Mouse (Mus musculus): Measurements from ENCODE around the gene Pcif1. TPM values are rescaled to one million over a fixed set of nuclear protein-coding genes. Genes with fewer than 3 reads are reported as not detected.
A peak's percentile ranks its signal among the peaks of the same experiment; 100 is the strongest.

The Pcif1 gene
- polyA plus RNA-seq, 1 experiment from 2014 or later, result 74.8 TPM

DNA sequence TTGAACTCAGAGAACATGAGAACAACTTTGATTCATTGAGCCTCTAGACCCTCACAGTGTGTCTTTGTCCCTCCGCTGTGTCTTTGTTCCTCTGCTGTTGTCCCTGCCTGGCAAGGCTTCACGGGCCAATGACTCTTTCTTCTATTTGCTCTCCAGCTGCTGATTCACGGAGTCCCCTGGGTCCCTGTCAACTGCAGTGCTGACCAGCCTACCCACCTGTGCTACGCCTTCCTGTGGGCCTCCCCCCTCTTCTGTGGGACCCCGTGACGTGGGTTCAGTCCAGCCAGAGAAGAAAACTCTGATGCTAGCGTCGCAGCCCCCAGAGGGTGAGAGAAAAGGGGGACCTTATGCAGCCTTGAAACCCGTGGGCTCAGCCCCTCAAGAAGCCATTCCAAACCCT, 3.5 kb downstream of the Pcif1 start:
- Histone ChIP-seq H3K9ac (no peak overlapping the region), H3K4me3 (replicated peaks) (no peak overlapping the region), H3K27me3 (no peaks in the 10 kb centered on the region), H3K36me3 (peaks cover 44% of the 10 kb centered on the region), H3K9me3 (replicated peaks) (no peaks in the 10 kb centered on the region), H3K4me1 (peaks cover 25% of the 10 kb centered on the region), H3K4me2 (replicated peaks) (no peak overlapping the region), H3K27ac (replicated peaks) (no peak overlapping the region)
- WGBS, result 75% methylated on average over 9 of the region's 9 CpGs
- ATAC-seq (ENCODE audit: insufficient number of reproducible peaks, low FRiP score, low TSS enrichment, low read depth), result no peak

DNA sequence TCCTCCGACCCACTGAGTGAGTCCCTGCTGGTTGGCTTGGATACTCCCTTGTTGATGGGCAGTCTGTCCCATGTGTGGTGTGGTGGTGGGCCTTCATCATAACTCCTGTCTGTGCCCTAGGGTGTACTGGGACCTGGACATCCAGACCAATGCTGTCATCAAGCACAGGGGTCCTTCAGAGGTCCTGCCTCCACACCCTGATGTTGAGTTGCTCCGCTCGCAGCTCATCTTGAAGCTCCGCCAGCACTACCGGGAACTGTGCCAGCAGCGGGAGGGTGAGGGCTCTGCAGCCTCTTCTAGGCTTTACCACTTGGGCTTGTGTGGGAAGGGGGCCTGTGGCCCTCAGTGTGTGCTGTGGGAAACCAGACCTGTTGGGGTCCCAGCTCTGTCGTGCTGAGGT, 6.7 kb downstream of the Pcif1 start:
- Histone ChIP-seq H3K27me3 (no peaks in the 10 kb centered on the region), H3K4me3 (replicated peaks) (no peak overlapping the region), H3K27ac (replicated peaks) (peak overlapping the region; percentile 39), H3K4me2 (replicated peaks) (no peak overlapping the region), H3K9me3 (replicated peaks) (no peaks in the 10 kb centered on the region), H3K4me1 (peaks cover 11% of the 10 kb centered on the region), H3K36me3 (peaks cover 75% of the 10 kb centered on the region), H3K9ac (no peak overlapping the region)
- no peak for ATAC-seq (ENCODE audit: insufficient number of reproducible peaks, low FRiP score, low TSS enrichment, low read depth)
- 51% methylated on average over 7 of the region's 7 CpGs for WGBS

DNA sequence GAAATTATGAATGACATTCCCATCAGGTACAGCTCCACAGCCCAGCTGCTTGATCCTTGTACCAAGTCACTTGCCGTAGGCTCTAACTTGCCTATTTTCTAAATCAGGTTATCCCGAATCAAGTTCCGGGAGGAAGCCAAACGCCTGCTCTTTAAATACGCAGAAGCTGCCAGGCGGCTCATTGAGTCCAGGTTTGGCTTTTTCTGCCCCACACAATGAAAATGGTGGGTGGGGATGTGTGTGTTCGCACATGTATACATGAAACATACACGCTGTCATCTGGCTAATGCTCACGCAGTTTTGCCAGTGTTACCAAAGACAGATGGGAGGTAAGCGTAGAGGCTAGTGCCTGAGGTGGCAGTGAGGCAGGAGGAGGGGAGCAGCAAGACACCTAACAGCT, 7.5 kb downstream of the Pcif1 start:
- ATAC-seq (ENCODE audit: insufficient number of reproducible peaks, low FRiP score, low TSS enrichment, low read depth), result no peak
- Histone ChIP-seq H3K9me3 (replicated peaks) (no peaks in the 10 kb centered on the region), H3K4me2 (replicated peaks) (no peak overlapping the region), H3K9ac (no peak overlapping the region), H3K27me3 (no peaks in the 10 kb centered on the region), H3K4me3 (replicated peaks) (no peak overlapping the region), H3K36me3 (peaks cover 84% of the 10 kb centered on the region), H3K4me1 (peaks cover 8% of the 10 kb centered on the region; the same call in 1 of the 2 replicates), H3K27ac (replicated peaks) (no peak overlapping the region)
- WGBS, result 90% methylated on average over 10 of the region's 10 CpGs

DNA sequence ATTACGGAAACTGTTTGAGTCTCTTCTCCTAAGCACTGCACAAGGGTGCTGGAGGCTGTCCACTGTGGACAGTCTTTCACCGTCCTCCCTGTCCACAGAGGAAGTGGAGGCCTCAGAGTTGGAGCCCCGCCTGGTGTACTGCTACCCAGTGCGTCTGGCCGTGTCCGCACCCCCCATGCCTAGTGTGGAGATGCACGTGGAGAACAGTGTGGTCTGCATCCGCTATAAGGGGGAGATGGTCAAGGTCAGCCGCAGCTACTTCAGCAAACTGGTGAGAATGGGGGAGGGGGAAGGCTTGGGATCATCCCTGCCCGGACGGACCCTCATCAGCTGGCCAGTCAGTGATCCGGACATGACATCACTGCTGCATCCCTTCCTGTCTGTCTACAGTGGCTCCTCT, 9.9 kb downstream of the Pcif1 start:
- Histone ChIP-seq H3K9ac (no peak overlapping the region), H3K27me3 (no peaks in the 10 kb centered on the region), H3K9me3 (replicated peaks) (no peaks in the 10 kb centered on the region), H3K4me1 (peaks cover 8% of the 10 kb centered on the region; the same call in 1 of the 2 replicates), H3K4me3 (replicated peaks) (no peak overlapping the region), H3K36me3 (peaks cover 98% of the 10 kb centered on the region), H3K4me2 (replicated peaks) (no peak overlapping the region), H3K27ac (replicated peaks) (no peak overlapping the region)
- no peak for ATAC-seq (ENCODE audit: insufficient number of reproducible peaks, low FRiP score, low TSS enrichment, low read depth)
- WGBS, result 83% methylated on average over 12 of the region's 12 CpGs

DNA sequence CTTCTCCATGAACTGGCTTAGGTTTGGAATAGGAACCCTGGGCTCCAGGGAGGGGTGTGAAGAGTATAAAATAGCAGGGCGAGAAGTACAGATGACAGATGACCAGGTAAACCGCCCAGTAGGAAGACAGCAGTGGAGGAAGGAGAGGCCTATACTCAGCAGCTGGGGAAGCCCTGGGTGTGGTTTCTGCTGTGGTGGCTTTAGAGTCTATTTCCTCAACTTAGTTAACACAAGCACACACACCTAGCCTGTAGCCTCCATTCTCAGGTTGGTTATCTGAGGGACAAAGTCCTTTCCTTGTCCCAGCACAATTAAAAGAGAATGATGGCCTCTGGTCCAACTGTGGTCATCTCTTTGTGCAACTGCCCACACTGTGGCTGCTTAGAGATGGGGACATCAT, 10.9 kb downstream of the Pcif1 start:
- H3K4me2 ChIP-seq (replicated peaks), result no peak overlapping the region
- WGBS, result 89% methylated on average over 2 of the region's 2 CpGs
- peaks cover 100% of the 10 kb centered on the region for H3K36me3 ChIP-seq
- no peak overlapping the region for H3K4me3 ChIP-seq (replicated peaks)
- no peak for ATAC-seq (ENCODE audit: insufficient number of reproducible peaks, low FRiP score, low TSS enrichment, low read depth)
- no peaks in the 10 kb centered on the region for H3K9me3 ChIP-seq (replicated peaks)
- H3K9ac ChIP-seq, result no peak overlapping the region
- peaks cover 8% of the 10 kb centered on the region; the same call in 1 of the 2 replicates for H3K4me1 ChIP-seq
- no peak overlapping the region for H3K27ac ChIP-seq (replicated peaks)
- no peaks in the 10 kb centered on the region for H3K27me3 ChIP-seq

DNA sequence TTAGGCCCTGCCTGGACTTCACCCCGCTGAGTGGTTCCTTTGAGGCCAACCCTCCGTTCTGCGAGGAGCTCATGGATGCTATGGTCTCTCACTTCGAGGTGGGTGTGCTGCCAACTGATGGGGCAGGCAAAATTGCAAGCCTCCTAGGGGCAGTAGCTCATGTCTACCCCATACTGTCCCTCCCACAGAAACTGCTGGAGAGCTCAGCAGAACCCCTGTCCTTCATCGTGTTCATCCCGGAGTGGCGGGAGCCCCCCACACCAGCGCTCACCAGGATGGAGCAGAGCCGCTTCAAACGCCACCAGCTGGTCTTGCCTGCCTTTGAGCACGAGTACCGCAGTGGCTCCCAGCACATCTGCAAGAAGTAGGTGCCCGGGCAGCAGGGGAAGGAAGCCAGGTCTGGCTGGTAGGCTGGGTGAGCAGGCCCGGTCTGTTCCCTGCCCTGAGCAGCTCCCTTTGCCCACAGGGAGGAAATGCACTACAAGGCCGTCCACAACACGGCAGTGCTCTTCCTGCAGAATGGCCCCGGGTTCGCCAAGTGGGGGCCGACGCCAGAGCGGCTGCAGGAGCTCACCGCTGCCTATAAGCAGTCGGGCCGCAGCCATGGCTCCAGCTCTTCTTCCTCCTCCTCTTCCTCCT, 11.4 kb downstream of the Pcif1 start:
- H3K4me2 ChIP-seq (replicated peaks), result no peak overlapping the region
- H3K4me3 ChIP-seq (replicated peaks), result no peak overlapping the region
- no peak for ATAC-seq (ENCODE audit: insufficient number of reproducible peaks, low FRiP score, low TSS enrichment, low read depth)
- H3K27ac ChIP-seq (replicated peaks), result no peak overlapping the region
- peaks cover 6% of the 10 kb centered on the region; the same call in 1 of the 2 replicates for H3K4me1 ChIP-seq
- H3K9me3 ChIP-seq (replicated peaks), result no peaks in the 10 kb centered on the region
- WGBS, result 89% methylated on average over 24 of the region's 24 CpGs
- peaks cover 100% of the 10 kb centered on the region for H3K36me3 ChIP-seq
- H3K9ac ChIP-seq, result no peak overlapping the region
- H3K27me3 ChIP-seq, result no peaks in the 10 kb centered on the region

DNA sequence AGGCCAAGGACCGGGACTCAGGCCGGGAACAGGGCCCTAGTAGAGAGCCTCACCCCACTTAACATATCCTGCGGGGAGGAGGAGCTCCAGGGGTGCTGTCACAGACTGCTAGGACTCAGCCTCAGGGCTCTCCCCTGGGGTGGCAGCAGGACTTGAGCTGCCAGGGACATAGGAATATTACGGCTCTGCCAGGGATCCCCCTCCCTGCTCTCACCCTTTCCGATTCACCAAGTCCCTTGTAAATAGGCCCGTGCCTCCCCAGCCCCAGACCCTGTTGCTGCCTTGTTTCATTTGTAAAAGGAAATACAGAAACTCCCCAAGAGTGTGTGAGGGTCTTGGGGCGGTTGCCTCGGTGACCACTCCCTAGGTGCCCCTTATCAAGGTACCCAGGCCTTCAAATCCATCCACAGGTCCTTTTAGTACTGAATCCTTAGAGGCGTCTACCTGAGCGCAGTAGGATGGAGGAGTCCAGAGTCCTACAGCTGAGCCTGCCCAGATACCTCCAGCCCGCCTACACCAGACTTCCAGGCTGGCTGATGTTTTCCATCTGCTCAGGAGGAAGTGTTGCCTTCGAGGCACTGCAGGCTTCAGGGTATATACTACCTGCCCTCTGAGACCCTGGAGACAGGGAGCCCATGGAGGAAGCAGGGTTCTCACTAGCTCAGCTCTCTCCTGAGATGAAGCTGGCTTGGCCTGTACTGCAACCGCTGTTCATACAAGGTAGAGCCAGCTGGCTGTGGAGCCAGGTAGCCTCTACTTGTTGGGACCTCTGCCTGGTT, 12.1 kb downstream of the Pcif1 start:
- Histone ChIP-seq H3K4me2 (replicated peaks) (no peak overlapping the region), H3K9ac (no peak overlapping the region), H3K36me3 (peaks cover 100% of the 10 kb centered on the region), H3K27me3 (no peaks in the 10 kb centered on the region), H3K9me3 (replicated peaks) (no peaks in the 10 kb centered on the region), H3K4me3 (replicated peaks) (no peak overlapping the region), H3K27ac (replicated peaks) (no peak overlapping the region), H3K4me1 (no peaks in the 10 kb centered on the region; the same call in 1 of the 2 replicates)
- 84% methylated on average over 13 of the region's 13 CpGs for WGBS
- ATAC-seq (ENCODE audit: insufficient number of reproducible peaks, low FRiP score, low TSS enrichment, low read depth), result no peak

DNA sequence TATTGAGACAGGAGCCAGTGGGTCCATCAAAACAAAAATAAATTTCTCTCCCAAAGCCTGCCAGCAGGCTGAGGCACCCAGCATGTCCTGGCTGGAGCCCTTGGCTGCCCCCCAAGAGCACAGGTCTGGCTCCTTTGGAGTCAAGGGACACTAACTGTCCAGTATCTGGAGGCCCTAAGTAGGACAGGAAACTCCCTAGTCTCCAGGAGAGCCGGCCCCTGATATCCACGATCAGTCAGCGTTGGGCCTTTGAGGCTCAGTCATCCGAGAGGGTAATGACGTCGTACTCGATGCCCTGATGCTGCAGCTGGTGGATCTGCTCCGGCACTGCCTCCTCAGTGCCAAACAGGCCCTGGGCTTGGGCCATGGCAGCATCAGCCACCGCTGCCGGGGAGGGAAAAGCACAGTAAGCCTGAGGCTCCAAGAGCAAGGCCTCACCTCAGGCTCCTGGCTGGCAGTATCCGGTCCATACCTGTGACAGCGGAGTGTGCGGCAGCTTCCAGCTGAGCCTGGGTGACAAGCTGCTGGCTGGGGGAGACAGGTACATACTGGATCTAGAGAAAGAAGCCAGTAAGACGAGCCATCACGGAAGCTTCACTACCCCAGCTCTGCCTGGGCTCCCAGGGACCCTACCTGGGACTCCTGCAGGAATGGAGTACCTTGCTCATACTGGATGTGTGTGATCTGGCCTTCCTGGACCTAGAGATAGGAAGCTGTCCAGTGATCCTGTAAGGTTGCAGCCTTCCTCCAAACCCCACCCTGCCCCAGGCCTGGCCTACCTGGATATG, 13.0 kb downstream of the Pcif1 start:
- Histone ChIP-seq H3K9me3 (replicated peaks) (no peaks in the 10 kb centered on the region), H3K4me1 (no peaks in the 10 kb centered on the region), H3K27me3 (no peaks in the 10 kb centered on the region), H3K36me3 (peaks cover 100% of the 10 kb centered on the region), H3K4me3 (replicated peaks) (no peak overlapping the region), H3K27ac (replicated peaks) (no peak overlapping the region), H3K9ac (no peak overlapping the region), H3K4me2 (replicated peaks) (no peak overlapping the region)
- WGBS, result 87% methylated on average over 15 of the region's 15 CpGs
- no peak for ATAC-seq (ENCODE audit: insufficient number of reproducible peaks, low FRiP score, low TSS enrichment, low read depth)

DNA sequence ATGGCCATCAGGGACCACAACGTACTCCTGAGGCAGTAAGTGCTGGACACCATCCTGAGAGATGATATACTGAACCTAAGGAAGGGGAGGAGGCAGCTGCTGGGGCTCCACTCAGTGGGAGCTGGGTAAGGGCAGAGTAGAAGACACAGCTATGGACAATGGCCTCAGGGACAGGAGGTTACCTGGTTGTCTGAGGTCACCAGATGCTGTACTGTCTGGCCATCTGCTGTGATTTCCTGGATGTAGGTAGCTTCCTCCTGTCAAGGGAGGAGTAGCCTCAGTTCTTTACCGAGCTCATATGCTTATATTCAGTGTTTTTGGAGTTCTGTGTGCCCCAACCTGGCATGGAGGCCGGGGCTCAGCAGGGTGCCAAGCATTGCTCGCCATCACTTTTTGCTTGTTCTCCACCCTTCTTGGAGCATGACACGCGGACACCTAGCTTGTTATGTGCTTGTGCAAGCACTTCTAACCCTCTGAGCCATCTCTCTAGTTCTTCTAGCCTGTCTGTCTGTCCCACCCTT, 13.7 kb downstream of the Pcif1 start:
- ATAC-seq (ENCODE audit: insufficient number of reproducible peaks, low FRiP score, low TSS enrichment, low read depth), result no peak

DNA sequence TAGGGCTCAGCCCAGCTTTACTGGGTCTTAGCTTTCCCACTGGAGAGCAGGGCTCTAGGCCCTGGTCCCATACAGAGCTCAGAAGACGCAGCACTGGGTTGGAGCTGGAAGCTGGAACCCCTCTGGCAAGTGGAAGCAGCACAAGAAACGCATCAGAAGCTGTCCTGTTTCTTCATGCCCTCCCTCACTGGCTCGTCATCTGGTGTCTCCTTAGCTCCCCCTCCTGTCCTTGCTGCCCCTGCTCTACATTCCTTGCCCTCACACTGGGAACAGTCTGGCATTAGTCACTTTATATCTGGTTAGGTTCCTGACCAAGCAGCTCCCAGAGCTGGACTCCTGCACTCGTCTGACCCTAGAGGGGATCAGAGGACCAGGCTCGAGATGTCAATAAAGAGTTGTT, 14.9 kb downstream of the Pcif1 start:
- H3K36me3 ChIP-seq, result peaks cover 100% of the 10 kb centered on the region
- no peaks in the 10 kb centered on the region for H3K9me3 ChIP-seq (replicated peaks)
- no peak for ATAC-seq (ENCODE audit: insufficient number of reproducible peaks, low FRiP score, low TSS enrichment, low read depth)
- WGBS, result 57% methylated on average over 5 of the region's 5 CpGs
- H3K27ac ChIP-seq (replicated peaks), result no peak overlapping the region
- no peaks in the 10 kb centered on the region for H3K27me3 ChIP-seq
- H3K4me1 ChIP-seq, result no peaks in the 10 kb centered on the region
- H3K9ac ChIP-seq, result no peak overlapping the region
- H3K4me2 ChIP-seq (replicated peaks), result no peak overlapping the region
- H3K4me3 ChIP-seq (replicated peaks), result no peak overlapping the region

More for the DNA sequence above, 13.7 kb downstream of the Pcif1 start:
- WGBS, result 86% methylated on average over 6 of the region's 6 CpGs
- Histone ChIP-seq H3K9me3 (replicated peaks) (no peaks in the 10 kb centered on the region), H3K4me2 (replicated peaks) (no peak overlapping the region), H3K4me3 (replicated peaks) (no peak overlapping the region), H3K9ac (no peak overlapping the region), H3K4me1 (no peaks in the 10 kb centered on the region), H3K27me3 (no peaks in the 10 kb centered on the region), H3K36me3 (peaks cover 100% of the 10 kb centered on the region), H3K27ac (replicated peaks) (no peak overlapping the region)

DNA sequence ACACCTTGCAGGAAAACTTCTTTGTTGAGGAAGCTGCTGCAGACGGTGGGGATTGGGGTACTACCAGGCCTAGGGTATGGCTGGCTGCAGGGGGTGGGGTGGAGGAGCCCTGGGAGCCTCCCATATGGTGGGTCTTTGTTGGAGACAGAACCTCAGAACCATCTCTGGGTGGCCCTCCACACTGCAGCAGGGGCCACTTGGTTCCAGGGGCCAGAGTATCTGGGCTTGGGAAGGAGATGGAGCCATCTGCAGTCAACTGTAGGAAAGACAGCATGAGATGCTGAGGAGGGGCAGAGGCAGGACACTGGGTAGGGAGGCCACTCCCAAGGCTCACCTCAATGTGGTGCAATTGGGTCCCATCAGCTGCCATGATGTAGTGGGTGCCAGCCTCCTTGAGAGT, 15.5 kb downstream of the Pcif1 start:
- 63% methylated on average over 1 of the region's 1 CpGs for WGBS
- ATAC-seq (ENCODE audit: insufficient number of reproducible peaks, low FRiP score, low TSS enrichment, low read depth), result no peak
- Histone ChIP-seq H3K4me2 (replicated peaks) (no peak overlapping the region), H3K9ac (no peak overlapping the region), H3K9me3 (replicated peaks) (no peaks in the 10 kb centered on the region), H3K36me3 (peaks cover 100% of the 10 kb centered on the region), H3K27me3 (no peaks in the 10 kb centered on the region), H3K4me1 (no peaks in the 10 kb centered on the region), H3K27ac (replicated peaks) (no peak overlapping the region), H3K4me3 (replicated peaks) (no peak overlapping the region)

All from embryonic facial prominence, embryonic 15.5 days (tissue).